Mouse (Mus musculus) thymus, adult 2 months (tissue): ENCODE results near the gene Far2. TPM values are rescaled to one million over a fixed set of nuclear protein-coding genes. Genes with fewer than 3 reads are reported as not detected.

Experiments
- DNase-seq: peaks from one replicate; pipeline ENCODE4 v3.0.0; 2021
- H3K27ac ChIP-seq: fragments of 200-500 bp; 2 replicates; pipeline ENCODE4 v1.5.1; 2012; ENCODE audit warnings: low read length, control low read depth; ENCODE audit not compliant: control insufficient read depth, insufficient read depth
- H3K27me3 ChIP-seq: fragments of 200-500 bp; 2 replicates; pipeline ENCODE4 v1.6.1; 2012; ENCODE audit warnings: mild to moderate bottlenecking, low read length, moderate library complexity, mixed read lengths; ENCODE audit not compliant: control insufficient read depth, insufficient read depth
- H3K36me3 ChIP-seq: fragments of 200-500 bp; 2 replicates; pipeline ENCODE4 v1.6.1; 2012; ENCODE audit warnings: mild to moderate bottlenecking, low read length, moderate library complexity; ENCODE audit not compliant: control insufficient read depth, insufficient read depth
- H3K4me1 ChIP-seq: fragments of 200-500 bp; replicated peaks from 2 replicates; pipeline ENCODE4 v1.6.1; 2012; ENCODE audit warnings: low read length; ENCODE audit not compliant: control insufficient read depth, insufficient read depth
- H3K4me3 ChIP-seq: fragments of 200-500 bp; 2 replicates; pipeline ENCODE4 v1.5.1; 2012; ENCODE audit warnings: mild to moderate bottlenecking, low read length, control low read depth, moderate library complexity; ENCODE audit not compliant: control insufficient read depth, insufficient read depth
- CTCF ChIP-seq: fragments of 200-500 bp; IDR thresholded peaks from 2 replicates; pipeline ENCODE4 v1.5.1; 2012; ENCODE audit warnings: mild to moderate bottlenecking, control low read depth, low read length, moderate library complexity, borderline replicate concordance; ENCODE audit not compliant: control insufficient read depth, poor library complexity, insufficient read depth; ENCODE audit errors: extremely low read depth
- POLR2A ChIP-seq: fragments of 200-500 bp; IDR thresholded peaks from 2 replicates; pipeline ENCODE4 v1.6.1; 2012; ENCODE audit warnings: mild to moderate bottlenecking, low read length, control low read depth, moderate library complexity; ENCODE audit not compliant: control insufficient read depth, poor library complexity, insufficient read depth; ENCODE audit errors: extremely low read depth
- WGBS: fragments of 180-500 bp; shearing (Covaris S2); methylation state at CpG from one replicate; pipeline ENCODE4 v1.1.7; 2018; 5-methylcytosine and 5-hydroxymethylcytosine counted together
- polyA plus RNA-seq: library from polyadenylated mRNA; depleted of rRNA; stranded (reverse); fragments of >200 nt; gene quantifications from 2 replicates; pipeline ENCODE4 v1.2.3, GENCODE M21; 2012

Gene Far2
- polyA plus RNA-seq, 1 experiment: 0.22 TPM

DNA sequence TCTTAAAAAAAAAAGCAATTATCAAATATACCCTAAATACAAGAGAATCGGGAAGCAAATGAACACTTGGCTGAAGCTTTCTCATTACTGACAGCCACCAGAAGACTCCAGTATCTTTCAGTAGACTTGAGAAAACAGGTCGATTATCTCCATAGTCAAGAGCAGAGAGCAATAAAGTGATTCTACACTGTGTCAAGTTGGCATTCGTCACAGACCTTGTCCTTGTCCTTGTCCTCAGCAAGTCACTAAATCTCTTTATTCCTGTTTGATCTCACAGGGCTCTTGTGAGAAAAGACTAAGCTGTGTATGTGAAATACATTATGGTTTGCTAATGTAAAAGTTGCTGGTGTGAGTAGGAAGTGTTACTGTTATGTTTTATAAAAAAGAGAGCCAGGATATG lies 16.1 kb downstream of the Far2 start:
- TF ChIP-seq CTCF (no peak), POLR2A (no peak)
- H3K4me1 ChIP-seq: no peaks in the 10 kb centered on the region
- no peaks in the 10 kb centered on the region for H3K27me3 ChIP-seq
- no peak overlapping the region for H3K4me3 ChIP-seq
- H3K27ac ChIP-seq: no peak overlapping the region
- 92% methylated on average over 3 of the region's 3 CpGs for WGBS
- no peak for DNase-seq
- no peaks in the 10 kb centered on the region for H3K36me3 ChIP-seq

DNA sequence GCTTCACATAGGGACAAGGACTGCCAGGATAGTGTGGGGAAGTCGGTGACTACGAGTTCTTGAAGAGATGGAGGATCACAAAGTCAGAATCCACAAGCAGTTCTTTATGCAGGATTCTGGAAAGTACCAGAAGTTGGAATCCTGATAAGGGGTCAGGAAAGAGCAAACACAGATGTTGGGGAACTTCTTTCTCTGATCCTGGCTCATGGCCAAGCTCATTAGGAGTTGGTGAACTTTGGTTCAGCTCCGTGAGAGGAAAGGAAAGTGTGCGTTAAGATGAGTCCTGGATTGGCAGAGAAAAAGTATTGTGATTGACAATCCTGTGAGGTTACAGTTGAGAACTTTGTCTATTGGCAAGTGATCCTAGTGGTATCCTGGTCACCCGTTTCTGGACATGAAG lies 19.2 kb downstream of the Far2 start:
- TF ChIP-seq POLR2A: no peak
- TF ChIP-seq CTCF: no peak
- no peaks in the 10 kb centered on the region for H3K4me1 ChIP-seq
- WGBS: 75% methylated on average over 5 of the region's 5 CpGs

DNA sequence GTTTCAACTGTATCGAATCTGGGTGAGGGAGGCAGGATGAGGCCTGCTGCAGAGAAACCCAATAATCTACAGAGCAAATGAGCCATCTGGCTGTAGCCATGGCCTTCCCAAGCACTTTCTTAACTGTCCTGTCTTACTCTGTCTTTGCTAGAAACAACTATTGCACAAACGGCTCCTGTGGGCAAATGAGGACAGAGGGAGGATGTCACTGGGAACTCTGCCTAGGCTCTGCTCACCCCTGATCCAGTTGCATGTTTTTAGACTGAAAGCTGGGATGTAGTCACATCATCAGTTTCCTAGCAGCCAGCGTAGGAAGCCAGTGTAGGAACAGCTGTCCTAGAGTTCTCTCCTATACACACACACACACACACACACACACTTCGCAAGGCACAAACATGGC lies 21.7 kb downstream of the Far2 start:
- TF ChIP-seq CTCF (no peak), POLR2A (no peak)
- no peak overlapping the region for H3K4me3 ChIP-seq
- H3K27ac ChIP-seq: no peak overlapping the region
- H3K4me1 ChIP-seq: no peaks in the 10 kb centered on the region
- 96% methylated on average over 4 of the region's 4 CpGs for WGBS
- no peaks in the 10 kb centered on the region for H3K27me3 ChIP-seq
- no peaks in the 10 kb centered on the region for H3K36me3 ChIP-seq
- DNase-seq: no peak

More for the DNA sequence above, 19.2 kb downstream of the Far2 start:
- no peak overlapping the region for H3K27ac ChIP-seq
- DNase-seq: no peak
- H3K4me3 ChIP-seq: no peak overlapping the region
- H3K27me3 ChIP-seq: no peaks in the 10 kb centered on the region
- no peaks in the 10 kb centered on the region for H3K36me3 ChIP-seq

DNA sequence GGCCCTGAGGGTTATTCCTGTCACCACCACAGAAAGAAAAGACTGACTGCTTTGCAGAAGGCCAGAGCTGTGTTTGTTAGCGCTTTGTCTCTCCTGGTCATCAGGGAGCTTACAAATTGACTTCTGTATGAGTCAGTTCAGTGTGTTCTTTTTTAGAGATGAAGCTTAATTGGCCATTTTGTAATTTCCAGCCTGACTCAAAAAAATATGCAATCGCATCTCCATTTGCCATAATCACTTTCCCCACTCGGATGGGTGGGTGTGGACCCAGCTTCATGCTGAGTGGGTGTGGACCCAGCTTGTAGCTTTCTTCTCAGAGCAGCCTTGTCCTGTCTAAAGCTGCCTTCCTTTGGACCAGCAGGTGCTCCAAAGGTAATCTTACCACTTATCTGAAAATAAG lies 26.5 kb downstream of the Far2 start:
- WGBS: 97% methylated on average over 3 of the region's 3 CpGs
- DNase-seq: no peak
- H3K36me3 ChIP-seq: no peaks in the 10 kb centered on the region
- H3K4me1 ChIP-seq: no peaks in the 10 kb centered on the region
- no peak overlapping the region for H3K27ac ChIP-seq
- TF ChIP-seq CTCF (no peak), POLR2A (no peak)
- no peak overlapping the region for H3K4me3 ChIP-seq
- H3K27me3 ChIP-seq: no peaks in the 10 kb centered on the region

DNA sequence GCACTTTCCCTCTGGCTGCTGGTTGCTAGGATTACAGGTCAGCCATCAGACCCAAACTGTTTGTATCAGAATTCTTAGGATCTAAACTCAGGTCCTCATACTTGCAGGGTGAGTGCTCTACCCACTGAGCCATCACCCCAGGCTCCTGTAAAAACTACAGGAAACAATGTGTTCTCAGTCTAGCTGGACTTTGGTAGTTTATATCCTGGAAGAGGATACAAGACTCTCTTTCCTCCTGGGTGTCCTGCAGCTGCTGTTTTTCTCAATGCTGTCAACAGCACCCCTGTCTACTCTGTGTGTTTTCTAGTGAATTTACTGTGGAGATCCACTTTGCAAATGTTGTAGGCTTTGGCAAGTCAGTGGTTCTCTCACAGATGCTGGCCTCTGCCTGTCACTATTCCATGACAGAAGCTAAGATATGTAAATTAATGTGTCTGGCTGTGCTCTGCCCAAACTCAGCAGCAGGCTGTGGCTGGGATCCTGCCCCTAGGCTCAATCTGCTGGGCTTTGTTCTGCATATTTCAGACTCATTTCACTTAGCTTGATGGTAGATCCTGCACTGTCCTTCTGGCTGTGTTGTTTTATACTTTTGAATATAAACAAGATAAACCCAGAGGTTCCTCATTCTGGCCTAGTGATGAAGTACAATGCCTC lies 27.3 kb downstream of the Far2 start:
- TF ChIP-seq POLR2A (no peak), CTCF (no peak)
- Histone ChIP-seq H3K4me1 (no peaks in the 10 kb centered on the region), H3K27ac (no peak overlapping the region), H3K4me3 (no peak overlapping the region), H3K36me3 (no peaks in the 10 kb centered on the region), H3K27me3 (no peaks in the 10 kb centered on the region)
- DNase-seq: no peak

DNA sequence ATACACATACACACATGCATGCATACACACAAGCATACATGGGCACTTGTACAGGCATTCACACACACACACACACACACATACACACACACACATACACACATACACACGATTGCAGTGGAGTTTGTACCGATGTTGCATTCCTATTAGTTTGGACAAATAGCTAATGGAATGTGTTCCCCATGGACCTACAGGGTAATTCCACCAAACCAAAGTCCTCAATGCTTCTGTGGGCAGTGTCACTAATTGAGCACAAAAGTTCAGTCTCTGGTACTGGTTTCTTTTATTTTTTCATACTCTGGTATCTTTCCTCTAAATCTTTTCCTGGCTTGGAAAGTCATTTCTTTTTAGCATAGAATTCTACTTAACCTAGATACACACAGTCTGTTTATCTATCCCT lies 36.8 kb downstream of the Far2 start:
- Histone ChIP-seq H3K4me1 (no peaks in the 10 kb centered on the region), H3K4me3 (no peak overlapping the region), H3K27me3 (no peaks in the 10 kb centered on the region), H3K36me3 (no peaks in the 10 kb centered on the region), H3K27ac (no peak overlapping the region)
- 97% methylated on average over 2 of the region's 2 CpGs for WGBS
- DNase-seq: no peak
- TF ChIP-seq CTCF (no peak), POLR2A (no peak)

DNA sequence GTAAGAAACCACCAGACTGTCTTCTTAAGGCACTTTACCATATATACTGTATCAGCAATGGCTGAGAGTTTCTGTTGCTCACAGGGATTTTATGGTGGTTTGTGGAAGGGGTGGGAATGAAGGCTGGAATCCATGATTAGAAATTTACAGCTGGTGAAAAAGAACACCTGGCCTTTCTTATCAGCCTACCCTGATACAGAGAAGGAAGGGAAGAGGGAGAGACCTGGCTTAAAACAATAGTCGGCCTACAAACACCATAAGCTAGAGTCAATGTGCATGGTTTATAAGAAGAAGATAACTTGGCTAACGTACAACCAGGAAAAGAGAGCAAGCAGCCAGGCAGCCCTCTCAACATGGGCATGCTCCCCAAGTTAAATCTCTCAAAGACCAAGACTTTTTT lies 37.3 kb downstream of the Far2 start:
- no peak for TF ChIP-seq CTCF
- TF ChIP-seq POLR2A: no peak
- no peaks in the 10 kb centered on the region for H3K36me3 ChIP-seq
- H3K27ac ChIP-seq: no peak overlapping the region
- 88% methylated on average over 2 of the region's 2 CpGs for WGBS
- H3K4me1 ChIP-seq: no peaks in the 10 kb centered on the region
- H3K27me3 ChIP-seq: no peaks in the 10 kb centered on the region
- DNase-seq: no peak
- H3K4me3 ChIP-seq: no peak overlapping the region
